Mouse (Mus musculus) Muller cell, postnatal 12 days (primary cell): Measurements from ENCODE around the gene Tenm4.

Source experiments
- DNase-seq: peaks from one replicate; pipeline ENCODE4 v3.0.0-alpha.2; 2015; ENCODE audit errors: inconsistent ontology term

The Tenm4 gene

GRCm38 (mm10) chr7:96679746-96680145 lies 508.7 kb downstream of the Tenm4 start:
- peak; percentile 90 for DNase-seq

GRCm38 (mm10) chr7:96680405-96680804 lies 509.4 kb downstream of the Tenm4 start:
- peak; percentile 20 for DNase-seq

- no peak for DNase-seq
These were observed 510.8 kb downstream of the Tenm4 start for GRCm38 (mm10) chr7:96681808-96682207.

GRCm38 (mm10) chr7:96688141-96688540 lies 517.1 kb downstream of the Tenm4 start:
- no peak for DNase-seq

GRCm38 (mm10) chr7:96701097-96701845 lies 530.2 kb downstream of the Tenm4 start:
- no peak for DNase-seq

GRCm38 (mm10) chr7:96703958-96704357 lies 532.9 kb downstream of the Tenm4 start:
- DNase-seq = no peak

GRCm38 (mm10) chr7:96705307-96706129 lies 534.5 kb downstream of the Tenm4 start:
- no peak for DNase-seq

GRCm38 (mm10) chr7:96706531-96706930 lies 535.5 kb downstream of the Tenm4 start:
- no peak for DNase-seq

GRCm38 (mm10) chr7:96707112-96707511 lies 536.1 kb downstream of the Tenm4 start:
- DNase-seq = peak; percentile 26

GRCm38 (mm10) chr7:96708071-96708470 lies 537.0 kb downstream of the Tenm4 start:
- peak; percentile 55 for DNase-seq

- DNase-seq = no peak
These were observed 537.5 kb downstream of the Tenm4 start for GRCm38 (mm10) chr7:96708561-96708960.

- peak; percentile 10 for DNase-seq
These were observed 537.9 kb downstream of the Tenm4 start for GRCm38 (mm10) chr7:96708968-96709367.

- DNase-seq = no peak
These were observed 538.8 kb downstream of the Tenm4 start for GRCm38 (mm10) chr7:96709891-96710290.

- DNase-seq = peak; percentile 49
These were observed 539.6 kb downstream of the Tenm4 start for GRCm38 (mm10) chr7:96710658-96711071.

GRCm38 (mm10) chr7:96712876-96713275 lies 541.8 kb downstream of the Tenm4 start:
- no peak for DNase-seq

- no peak for DNase-seq
These were observed 545.9 kb downstream of the Tenm4 start for GRCm38 (mm10) chr7:96716911-96717310.

GRCm38 (mm10) chr7:96718201-96719155 lies 547.4 kb downstream of the Tenm4 start:
- peak; percentile 23 for DNase-seq

- DNase-seq = no peak
These were observed 548.9 kb downstream of the Tenm4 start for GRCm38 (mm10) chr7:96719926-96720325.

GRCm38 (mm10) chr7:96720465-96720864 lies 549.4 kb downstream of the Tenm4 start:
- no peak for DNase-seq

GRCm38 (mm10) chr7:96722796-96723195 lies 551.8 kb downstream of the Tenm4 start:
- DNase-seq = no peak

GRCm38 (mm10) chr7:96725603-96726002 lies 554.6 kb downstream of the Tenm4 start:
- DNase-seq = no peak

GRCm38 (mm10) chr7:96730360-96730759 lies 559.3 kb downstream of the Tenm4 start:
- no peak for DNase-seq
